Mouse (Mus musculus) forebrain, postnatal 0 days (tissue): ENCODE measurements around the gene Nodal. TPM values are rescaled to one million over a fixed set of nuclear protein-coding genes. Genes with fewer than 3 reads are reported as not detected.

ENCODE experiments used
- ATAC-seq: fragments of 200-750 bp; cut with Nextera tagmentation; 2 replicates; pipeline ENCODE4 v1.8.0; 2017; ENCODE audit warnings: mild to moderate bottlenecking, moderate library complexity
- DNase-seq: peaks from one replicate; pipeline ENCODE4 v3.0.0-alpha.2; 2015
- H3K27ac ChIP-seq: fragments of 300-500 bp; sonication (generic); 2 replicates; pipeline ENCODE4 v1.5.1; 2014; ENCODE audit warnings: low read depth, mild to moderate bottlenecking, antibody characterized with exemption, low read length, moderate library complexity, mixed read lengths
- H3K27me3 ChIP-seq: fragments of 300-500 bp; sonication (generic); 2 replicates; pipeline ENCODE4 v1.6.1; 2014; ENCODE audit warnings: mild to moderate bottlenecking, low read length, mixed read lengths; ENCODE audit not compliant: insufficient read depth
- H3K36me3 ChIP-seq: fragments of 300-500 bp; sonication (generic); 2 replicates; pipeline ENCODE4 v1.6.1; 2014; ENCODE audit warnings: mild to moderate bottlenecking, moderate library complexity; ENCODE audit not compliant: insufficient read depth
- H3K4me1 ChIP-seq: fragments of 300-500 bp; sonication (generic); 2 replicates; pipeline ENCODE4 v1.6.1; 2014; ENCODE audit warnings: antibody characterized with exemption; ENCODE audit not compliant: insufficient read depth
- H3K4me2 ChIP-seq: fragments of 300-500 bp; sonication (generic); 2 replicates; pipeline ENCODE4 v1.6.1; 2014; ENCODE audit warnings: low read depth, mild to moderate bottlenecking, moderate library complexity
- H3K4me3 ChIP-seq: fragments of 300-500 bp; sonication (generic); 2 replicates; pipeline ENCODE4 v1.5.1; 2014; ENCODE audit warnings: low read depth, low read length, mixed read lengths
- H3K9ac ChIP-seq: fragments of 300-500 bp; sonication (generic); 2 replicates; pipeline ENCODE4 v1.6.1; 2014; ENCODE audit warnings: mild to moderate bottlenecking
- H3K9me3 ChIP-seq: fragments of 300-500 bp; sonication (generic); 2 replicates; pipeline ENCODE4 v1.6.1; 2016; ENCODE audit warnings: low read length
- CTCF ChIP-seq: sonication (generic); IDR thresholded peaks from 2 replicates; pipeline ENCODE4 v1.5.1; 2016; ENCODE audit warnings: antibody characterized with exemption, control low read depth, low read depth
- WGBS: fragments of 180-500 bp; shearing (Covaris S2); extraction: QIAGEN DNeasy Blood & Tissue Kit; methylation state at CpG from one replicate; pipeline ENCODE4 v1.1.7; 2014; 5-methylcytosine and 5-hydroxymethylcytosine counted together
- polyA plus RNA-seq: library from polyadenylated mRNA; unstranded; fragments of >200 nt; fragmentation: Nextera tagmentation; extraction: Ambion mirVana; gene quantifications from 2 replicates; pipeline ENCODE4 v1.2.1, GENCODE M21; 2015
- total RNA-seq: library from RNA; depleted of rRNA; stranded (reverse); fragments of >200 nt; gene quantifications from 2 replicates; pipeline ENCODE4 v1.2.3, GENCODE M21; 2014; rRNA removed

The Nodal gene
- total and polyA plus RNA-seq, 2 experiments from 2014 or later: 0.16 TPM; not detected in 1

GRCm38 (mm10) chr10:61457182-61457581, 39.4 kb downstream of the Nodal start:
- ATAC-seq (no peak), DNase-seq (no peak)
- Histone ChIP-seq H3K9me3 (no peaks in the 10 kb centered on the region), H3K9ac (no peak overlapping the region), H3K27me3 (no peaks in the 10 kb centered on the region), H3K27ac (no peak overlapping the region), H3K4me3 (no peak overlapping the region), H3K4me1 (no peaks in the 10 kb centered on the region), H3K4me2 (no peak overlapping the region), H3K36me3 (no peaks in the 10 kb centered on the region)
- 73% methylated on average over 3 of the region's 3 CpGs for WGBS
- no peak for TF ChIP-seq CTCF

- H3K27ac ChIP-seq: no peak overlapping the region
- no peak for TF ChIP-seq CTCF
- no peaks in the 10 kb centered on the region for H3K9me3 ChIP-seq
- H3K9ac ChIP-seq: no peak overlapping the region
- H3K4me3 ChIP-seq: no peak overlapping the region
- no peaks in the 10 kb centered on the region for H3K27me3 ChIP-seq
- WGBS: 81% methylated on average over 4 of the region's 4 CpGs
- no peak for ATAC-seq
- no peak for DNase-seq
- H3K4me2 ChIP-seq: no peak overlapping the region
- H3K4me1 ChIP-seq: no peaks in the 10 kb centered on the region
- no peaks in the 10 kb centered on the region for H3K36me3 ChIP-seq
Observed at GRCm38 (mm10) chr10:61465009-61465408, 47.2 kb downstream of the Nodal start.

GRCm38 (mm10) chr10:61466242-61466641, 48.5 kb downstream of the Nodal start:
- Histone ChIP-seq H3K4me2 (no peak overlapping the region), H3K4me1 (no peaks in the 10 kb centered on the region), H3K9me3 (no peaks in the 10 kb centered on the region), H3K4me3 (no peak overlapping the region), H3K9ac (no peak overlapping the region), H3K27ac (no peak overlapping the region), H3K27me3 (no peaks in the 10 kb centered on the region), H3K36me3 (no peaks in the 10 kb centered on the region)
- TF ChIP-seq CTCF: peak; percentile 32
- no peak for ATAC-seq
- 69% methylated on average over 8 of the region's 8 CpGs for WGBS
- DNase-seq: no peak

GRCm38 (mm10) chr10:61466873-61467272, 49.1 kb downstream of the Nodal start:
- Histone ChIP-seq H3K36me3 (no peaks in the 10 kb centered on the region), H3K4me1 (no peaks in the 10 kb centered on the region), H3K27ac (no peak overlapping the region), H3K4me2 (no peak overlapping the region), H3K9me3 (no peaks in the 10 kb centered on the region), H3K9ac (no peak overlapping the region), H3K4me3 (no peak overlapping the region), H3K27me3 (no peaks in the 10 kb centered on the region)
- WGBS: 27% methylated on average over 5 of the region's 5 CpGs
- TF ChIP-seq CTCF: peak; percentile 77
- DNase-seq (peak; percentile 71), ATAC-seq (peak; percentile 42; the same call in 1 of the 2 replicates)

GRCm38 (mm10) chr10:61468900-61469299, 51.1 kb downstream of the Nodal start:
- no peak overlapping the region for H3K27ac ChIP-seq
- WGBS: 64% methylated on average over 7 of the region's 7 CpGs
- TF ChIP-seq CTCF: no peak

GRCm38 (mm10) chr10:61473640-61474039, 55.9 kb downstream of the Nodal start:
- H3K4me3 ChIP-seq: no peak overlapping the region
- no peak overlapping the region for H3K4me2 ChIP-seq
- DNase-seq (no peak), ATAC-seq (no peak)
- WGBS: 63% methylated on average over 3 of the region's 3 CpGs
- no peak for TF ChIP-seq CTCF
- no peaks in the 10 kb centered on the region for H3K4me1 ChIP-seq
- H3K27ac ChIP-seq: no peak overlapping the region
- H3K36me3 ChIP-seq: no peaks in the 10 kb centered on the region
- H3K27me3 ChIP-seq: no peaks in the 10 kb centered on the region
- no peaks in the 10 kb centered on the region for H3K9me3 ChIP-seq
- no peak overlapping the region for H3K9ac ChIP-seq

More at GRCm38 (mm10) chr10:61468900-61469299, 51.1 kb downstream of the Nodal start:
- ATAC-seq (no peak), DNase-seq (no peak)
- Histone ChIP-seq H3K27me3 (no peaks in the 10 kb centered on the region), H3K4me3 (no peak overlapping the region), H3K9me3 (no peaks in the 10 kb centered on the region), H3K4me2 (no peak overlapping the region), H3K36me3 (no peaks in the 10 kb centered on the region), H3K4me1 (no peaks in the 10 kb centered on the region), H3K9ac (no peak overlapping the region)

GRCm38 (mm10) chr10:61474344-61474743, 56.6 kb downstream of the Nodal start:
- no peak overlapping the region for H3K27ac ChIP-seq
- no peak for ATAC-seq
- WGBS: 70% methylated on average over 1 of the region's 1 CpGs
- H3K27me3 ChIP-seq: no peaks in the 10 kb centered on the region
- TF ChIP-seq CTCF: no peak
- H3K4me1 ChIP-seq: no peaks in the 10 kb centered on the region
- no peaks in the 10 kb centered on the region for H3K9me3 ChIP-seq
- no peaks in the 10 kb centered on the region for H3K36me3 ChIP-seq
- peak overlapping the region; percentile 92; the same call in 1 of the 2 replicates for H3K4me3 ChIP-seq
- H3K9ac ChIP-seq: no peak overlapping the region
- H3K4me2 ChIP-seq: peak overlapping the region; percentile 90
- no peak for DNase-seq

Other genes starting within 250 kb of the Nodal start
- 0.62 and 1.2 TPM in 2 replicates for gene Tbata, start 246.0 kb upstream of the Nodal start, total RNA-seq
- 2.9 and 4.7 TPM in 2 replicates for gene Tbata, start 246.0 kb upstream of the Nodal start, polyA plus RNA-seq
- gene Adamts14, start 144.5 kb upstream of the Nodal start, total RNA-seq: 0.54 and 1.0 TPM in 2 replicates
- 0.18 and 0.22 TPM in 2 replicates for gene Adamts14, start 144.5 kb upstream of the Nodal start, polyA plus RNA-seq
- gene Prf1, start 120.1 kb upstream of the Nodal start, total RNA-seq: not detected in 2 replicates
- not detected in 2 replicates for gene Prf1, start 120.1 kb upstream of the Nodal start, polyA plus RNA-seq
- gene Pald1, start 34.4 kb upstream of the Nodal start, total RNA-seq: 20.2 and 23.7 TPM in 2 replicates
- 12.4 and 14.4 TPM in 2 replicates for gene Pald1, start 34.4 kb upstream of the Nodal start, polyA plus RNA-seq
- gene Eif4ebp2, start 34.7 kb downstream of the Nodal start, total RNA-seq: 14.6 and 18.6 TPM in 2 replicates
- gene Eif4ebp2, start 34.7 kb downstream of the Nodal start, polyA plus RNA-seq: 42.3 and 49.1 TPM in 2 replicates
- gene Lrrc20, start 57.8 kb downstream of the Nodal start, total RNA-seq: 16.8 and 19.5 TPM in 2 replicates
- 15.9 and 16.0 TPM in 2 replicates for gene Lrrc20, start 57.8 kb downstream of the Nodal start, polyA plus RNA-seq
- 2.8 and 3.7 TPM in 2 replicates for gene Npffr1, start 177.5 kb downstream of the Nodal start, total RNA-seq
- 1.3 and 2.2 TPM in 2 replicates for gene Npffr1, start 177.5 kb downstream of the Nodal start, polyA plus RNA-seq
- 137 and 157 TPM in 2 replicates for gene Ppa1, start 230.6 kb downstream of the Nodal start, total RNA-seq
- gene Ppa1, start 230.6 kb downstream of the Nodal start, polyA plus RNA-seq: 201 and 219 TPM in 2 replicates